Mouse (Mus musculus) embryo, embryonic 9.5 days (tissue): ENCODE measurements around the gene Hoxb5.
A peak's percentile ranks its signal among the peaks of the same experiment; 100 is the strongest.

Experiments
- DNase-seq: peaks from one replicate; pipeline ENCODE4 v3.0.0-alpha.2; 2017; ENCODE audit errors: extremely low spot score

Hoxb5 gene

DNA sequence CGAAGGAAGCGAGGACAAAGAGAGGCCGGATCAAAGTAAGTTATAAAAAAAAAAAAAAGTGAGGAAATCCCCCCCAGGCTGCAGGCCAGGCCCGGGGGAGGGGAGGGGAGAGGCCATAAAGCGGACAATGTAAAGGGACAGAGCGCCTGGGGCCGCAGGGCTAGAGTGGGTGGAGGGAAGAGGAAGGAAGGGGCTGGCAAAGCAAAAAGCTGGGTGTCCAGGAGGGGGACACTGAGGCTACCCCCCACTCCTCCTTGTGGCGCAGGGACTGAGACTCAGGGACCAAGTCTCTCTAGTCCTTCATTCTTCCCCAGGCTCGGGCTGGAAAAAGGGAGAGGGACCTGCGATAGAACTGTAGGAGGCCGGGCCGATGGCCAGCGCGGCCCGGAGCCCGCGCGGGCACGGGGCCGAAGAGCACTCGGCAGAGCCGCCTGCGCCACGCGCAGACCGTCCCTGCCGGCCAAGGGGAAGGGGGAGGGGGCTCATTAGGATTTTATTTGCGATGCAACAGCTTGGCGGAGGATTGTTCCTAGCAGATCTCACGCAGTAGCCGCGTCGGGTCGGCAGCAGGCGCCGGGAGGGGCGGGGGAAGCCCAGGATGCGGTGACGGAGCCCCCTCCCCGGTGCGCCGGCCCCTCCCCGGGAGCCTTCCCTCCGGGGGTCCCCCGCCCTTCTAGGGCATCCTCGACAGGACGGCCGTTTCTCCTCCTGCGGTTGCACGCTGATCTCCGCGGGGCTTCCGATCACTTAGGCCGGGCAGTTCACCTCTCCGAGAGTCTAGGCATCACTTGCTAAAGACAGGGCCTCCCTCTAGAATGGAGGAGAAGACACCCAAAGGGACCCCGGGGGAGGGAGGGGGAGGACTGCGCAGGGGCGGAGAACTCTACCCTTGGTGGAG, 30.9 kb upstream of the Hoxb5 start:
- no peak for DNase-seq

DNA sequence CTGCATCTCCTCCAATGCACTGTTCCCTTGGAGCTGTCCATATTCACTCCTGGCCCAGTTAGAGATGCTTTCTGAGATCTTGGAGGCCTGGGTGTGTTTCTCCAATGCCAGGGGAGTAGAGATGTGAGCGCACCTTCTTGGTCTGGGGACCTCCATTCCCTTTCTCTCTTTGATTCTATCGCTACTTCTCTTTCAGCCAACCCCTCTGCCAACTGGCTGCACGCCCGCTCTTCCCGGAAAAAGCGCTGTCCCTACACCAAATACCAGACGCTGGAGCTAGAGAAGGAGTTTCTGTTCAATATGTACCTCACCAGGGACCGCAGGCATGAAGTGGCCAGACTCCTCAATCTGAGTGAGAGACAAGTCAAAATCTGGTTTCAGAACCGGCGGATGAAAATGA, 28.7 kb upstream of the Hoxb5 start:
- DNase-seq = no peak

DNA sequence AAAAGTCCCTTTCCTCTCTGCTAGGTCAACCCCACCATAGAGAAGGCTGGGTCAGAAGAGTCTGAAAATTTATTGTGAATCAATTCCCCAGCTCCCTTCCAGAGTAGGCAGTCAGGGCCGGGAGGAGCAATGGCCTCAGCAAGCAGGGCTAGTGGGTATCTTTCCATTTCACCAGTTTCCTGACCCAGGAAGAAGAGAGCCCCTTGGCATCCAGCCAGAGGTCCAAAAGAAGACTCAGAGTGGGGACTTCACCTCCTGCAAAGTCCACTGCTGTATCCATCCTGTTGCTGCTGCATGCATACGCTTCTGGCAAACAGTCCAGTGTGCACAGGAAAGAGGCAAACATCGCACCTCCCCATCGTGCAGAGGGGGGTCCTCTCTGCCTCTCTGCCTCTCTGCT, 27.2 kb upstream of the Hoxb5 start:
- DNase-seq = no peak

DNA sequence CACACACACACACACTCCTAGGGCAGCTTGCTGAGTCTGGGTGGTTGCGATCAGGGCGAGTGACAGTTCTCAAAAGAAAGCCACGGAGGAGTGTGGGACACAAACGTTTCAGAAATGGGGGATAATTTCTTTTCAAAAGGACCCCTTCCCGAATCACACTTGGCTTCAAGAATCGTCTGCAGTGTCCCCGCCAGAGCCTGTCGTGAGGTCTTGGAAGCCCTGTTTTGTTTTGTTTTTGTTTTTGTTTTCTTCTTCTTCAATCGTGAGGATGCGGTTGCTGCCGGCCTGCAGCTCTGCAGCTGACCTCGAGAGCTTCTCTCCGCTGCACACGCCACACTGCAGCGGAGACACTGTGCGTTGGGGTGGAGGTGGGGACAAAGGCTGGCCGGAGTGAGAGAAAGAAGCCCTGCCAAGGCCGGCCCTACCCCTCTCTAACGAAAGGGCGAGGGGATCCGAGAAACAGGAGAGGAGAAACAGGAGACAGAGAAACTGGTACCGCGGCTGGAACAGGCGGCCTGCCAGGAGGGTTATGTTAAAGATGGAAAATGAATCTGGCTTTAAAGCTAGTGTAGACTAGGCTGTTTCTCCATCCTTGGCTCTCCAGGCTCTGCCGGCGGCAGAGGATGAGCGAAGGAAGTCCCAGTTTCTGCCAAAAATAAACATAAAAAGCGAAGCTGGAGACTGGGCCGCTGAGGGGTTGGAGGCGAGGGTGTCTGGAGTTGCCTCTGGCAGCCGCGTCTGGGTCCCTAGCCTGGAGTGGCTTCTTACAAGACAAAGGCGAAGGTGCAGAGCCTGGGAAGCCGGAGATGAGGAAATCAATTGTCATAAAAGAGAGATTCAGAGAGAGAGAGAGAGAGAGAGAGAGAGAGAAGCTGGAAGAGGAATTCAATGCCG, 25.7 kb upstream of the Hoxb5 start:
- DNase-seq = no peak

DNA sequence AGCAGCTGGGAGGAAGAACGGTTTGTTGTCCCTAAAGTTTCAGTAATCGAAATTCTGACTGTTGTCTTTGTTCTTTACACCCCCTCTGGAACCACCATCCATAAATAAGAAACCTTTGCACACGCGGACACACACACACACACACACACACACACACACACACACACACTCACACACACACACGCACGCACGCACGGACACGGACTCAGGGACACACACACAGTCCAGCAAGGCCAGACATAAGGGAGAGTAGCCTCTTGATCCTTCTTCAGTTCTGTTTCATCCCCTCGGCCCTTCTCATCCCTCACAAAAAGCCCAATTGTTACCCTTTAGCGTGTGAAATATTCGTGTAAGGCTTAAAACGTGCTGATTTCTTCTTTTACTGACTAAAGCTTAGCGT, 24.8 kb upstream of the Hoxb5 start:
- DNase-seq = no peak

DNA sequence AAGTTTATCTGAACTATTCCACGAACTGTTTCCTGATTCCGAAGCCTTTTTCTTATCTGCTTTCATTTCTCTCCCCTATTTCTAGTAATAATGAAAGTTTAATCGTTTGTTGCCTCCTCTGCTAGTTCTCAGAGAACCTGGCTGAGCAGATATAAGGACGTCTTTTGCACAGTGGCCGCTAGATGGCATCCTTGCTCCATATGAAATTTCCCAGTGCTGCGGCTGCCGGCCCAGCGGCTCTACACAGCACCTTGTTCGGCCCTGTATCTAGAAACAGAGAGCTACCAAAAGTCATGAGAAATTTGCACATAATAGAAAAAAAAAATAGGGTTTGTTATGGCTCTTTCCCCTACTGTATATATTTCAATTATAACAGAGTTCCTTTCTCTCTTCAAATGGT, 24.4 kb upstream of the Hoxb5 start:
- DNase-seq = peak; percentile 89

DNA sequence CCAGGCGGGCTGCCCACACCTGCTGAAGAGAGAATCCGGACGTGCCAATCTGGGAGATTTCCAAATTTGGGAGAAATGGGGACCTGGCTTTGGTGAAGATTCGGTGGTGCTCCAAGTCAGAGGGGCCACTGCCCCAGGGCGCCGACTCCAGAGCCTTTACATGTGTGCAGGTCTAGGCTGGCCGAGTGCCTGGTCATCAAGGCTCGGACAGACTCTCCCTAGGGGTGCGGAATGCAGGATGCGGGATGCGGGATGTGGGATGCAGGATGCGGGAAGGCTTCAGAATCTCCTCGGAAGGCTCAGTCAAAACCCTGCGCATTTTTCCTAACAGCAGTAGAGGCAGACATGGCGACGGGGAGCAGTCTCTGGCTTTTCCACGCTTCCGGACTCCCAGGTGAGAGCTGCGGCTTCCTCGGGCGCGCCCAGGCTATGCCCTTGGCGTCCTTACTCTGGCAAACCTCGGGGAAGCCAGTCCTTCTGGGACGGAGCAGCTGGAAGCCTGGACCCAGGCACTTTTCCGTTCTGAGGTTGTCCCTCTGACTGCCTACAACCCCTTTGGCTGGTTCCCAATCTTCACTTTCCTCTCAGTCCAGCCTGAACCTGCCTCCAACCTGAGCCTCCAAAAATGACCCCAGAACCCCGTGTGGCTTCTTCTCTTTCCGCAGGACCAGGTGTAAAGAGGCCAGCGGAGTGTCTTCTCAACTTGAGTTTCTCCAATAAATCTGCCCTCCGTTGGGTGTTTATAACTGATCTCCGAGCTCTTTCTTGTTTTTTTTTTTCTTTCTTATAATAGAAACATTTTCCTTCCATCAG, 23.5 kb upstream of the Hoxb5 start:
- no peak for DNase-seq

DNA sequence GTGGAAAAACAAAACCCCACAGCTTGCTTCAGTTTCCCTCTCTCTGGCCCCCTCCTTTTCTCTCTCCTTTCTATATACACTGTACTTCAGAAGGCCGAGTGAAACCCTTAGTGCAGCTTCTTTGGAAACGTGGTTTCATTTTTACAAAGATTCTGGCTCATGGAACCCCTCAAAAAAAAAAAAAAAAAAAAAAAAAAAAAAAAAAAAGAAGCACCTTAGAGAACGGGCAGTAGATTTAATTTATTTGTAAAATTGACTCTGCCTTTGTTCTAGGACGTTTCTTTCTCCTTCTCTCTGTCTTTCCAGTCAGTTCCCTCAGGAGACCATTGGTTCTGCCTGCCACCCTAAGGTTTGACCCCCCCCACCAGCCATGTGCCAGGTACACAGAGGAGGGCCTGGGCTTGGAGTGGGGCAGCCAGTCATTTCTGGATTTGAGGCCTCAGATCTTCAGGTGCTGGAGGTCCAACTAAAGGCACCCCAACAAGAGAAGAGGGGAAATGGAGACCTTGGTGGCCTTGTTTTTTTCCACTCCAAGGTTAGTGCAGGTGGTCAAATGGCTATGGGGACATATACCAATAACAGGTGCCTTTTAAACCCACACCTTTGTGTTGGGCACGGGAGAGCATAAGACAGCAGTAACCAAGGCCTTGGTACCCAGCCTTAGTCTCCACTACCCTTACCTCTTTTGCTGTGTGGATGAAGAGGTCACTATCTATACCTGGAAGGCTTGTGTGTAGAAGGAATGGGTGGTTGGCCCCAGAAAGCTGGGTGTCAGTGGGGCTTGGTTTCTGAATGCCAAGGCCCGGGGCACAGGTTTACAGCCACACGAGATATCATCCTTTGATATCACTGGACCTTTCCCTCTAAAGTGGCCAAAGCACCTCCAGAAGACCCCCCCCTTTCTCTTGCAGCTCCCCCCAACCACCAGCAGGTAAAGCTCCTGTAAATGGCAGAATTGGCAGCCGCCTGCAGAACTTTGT, 22.4 kb upstream of the Hoxb5 start:
- no peak for DNase-seq

DNA sequence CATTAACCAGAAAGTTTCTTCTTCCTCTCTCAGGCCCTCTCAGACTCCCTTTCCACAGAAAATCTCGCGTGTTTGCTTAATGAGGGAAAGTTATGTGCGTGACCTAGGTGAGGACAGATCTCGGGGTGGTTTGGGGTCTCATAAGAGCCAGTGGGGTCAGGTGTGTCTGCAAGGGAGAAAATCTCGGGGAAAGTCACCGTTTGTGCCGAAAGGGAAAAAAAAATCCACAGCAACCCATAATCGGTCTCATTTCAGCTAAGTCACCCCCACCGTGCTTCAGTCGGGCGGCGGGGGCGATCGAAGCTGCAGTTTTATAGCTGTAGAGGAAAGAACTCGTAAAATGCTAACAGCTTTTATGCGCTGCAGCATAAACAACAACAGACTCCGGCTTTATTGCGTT, 21.7 kb upstream of the Hoxb5 start:
- no peak for DNase-seq

DNA sequence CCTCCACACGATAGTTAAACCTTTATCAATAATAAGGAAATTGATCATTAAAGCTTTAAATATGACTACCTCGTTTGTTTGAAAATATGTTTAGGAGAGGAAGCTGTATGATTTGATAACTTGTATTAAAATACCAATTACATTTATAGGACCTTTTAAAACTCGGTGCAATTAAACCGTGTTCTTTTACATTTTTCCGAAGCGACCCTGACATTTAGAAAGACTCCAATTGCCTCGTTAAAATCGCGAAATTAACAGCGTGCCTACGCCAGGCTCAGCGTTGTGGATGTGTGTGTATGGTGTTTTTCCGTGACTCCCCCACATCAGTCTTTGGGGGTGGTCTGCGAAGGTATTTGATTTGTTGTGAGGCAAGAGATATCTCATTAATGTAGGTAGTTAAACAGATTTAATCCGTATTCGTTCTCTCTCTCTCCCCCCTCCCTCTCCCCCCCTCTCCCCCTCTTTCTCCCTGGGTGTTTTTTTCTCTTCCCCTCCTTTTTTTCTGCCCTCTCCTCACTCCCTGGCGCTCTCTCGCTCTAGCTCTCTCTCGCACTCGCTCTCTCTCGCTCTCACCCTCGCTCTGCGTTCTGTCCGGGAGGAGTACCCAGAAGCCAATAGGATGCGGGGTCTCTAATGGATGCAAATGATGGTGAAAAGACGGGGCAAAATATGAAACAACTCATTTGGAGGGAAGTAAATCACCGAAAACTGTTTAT, 21.1 kb upstream of the Hoxb5 start, which contains the start of gene Hoxb8:
TSS of gene Hoxb8 (plus strand) at position 51 of the 716 bp plus-strand sequence.
- no peak for DNase-seq

DNA sequence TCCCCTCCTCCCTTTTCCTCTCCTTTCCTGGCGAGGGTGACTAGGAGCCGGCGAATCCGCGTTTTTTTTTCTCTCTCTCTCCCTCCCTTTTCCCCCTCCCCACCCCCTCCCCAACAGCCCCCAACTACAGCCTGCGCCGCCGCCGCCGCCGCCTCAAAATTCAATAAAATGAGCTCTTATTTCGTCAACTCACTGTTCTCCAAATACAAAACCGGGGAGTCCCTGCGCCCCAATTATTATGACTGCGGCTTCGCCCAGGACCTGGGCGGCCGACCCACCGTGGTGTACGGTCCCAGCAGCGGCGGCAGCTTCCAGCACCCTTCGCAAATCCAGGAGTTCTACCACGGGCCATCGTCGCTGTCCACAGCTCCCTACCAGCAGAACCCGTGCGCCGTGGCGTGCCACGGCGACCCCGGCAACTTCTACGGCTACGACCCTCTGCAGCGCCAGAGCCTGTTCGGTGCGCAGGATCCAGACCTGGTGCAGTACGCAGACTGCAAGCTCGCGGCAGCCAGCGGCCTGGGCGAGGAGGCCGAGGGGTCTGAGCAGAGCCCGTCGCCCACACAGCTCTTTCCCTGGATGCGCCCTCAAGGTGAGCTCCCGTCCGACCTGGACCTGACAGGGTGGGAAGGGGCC, 20.2 kb upstream of the Hoxb5 start:
- no peak for DNase-seq

DNA sequence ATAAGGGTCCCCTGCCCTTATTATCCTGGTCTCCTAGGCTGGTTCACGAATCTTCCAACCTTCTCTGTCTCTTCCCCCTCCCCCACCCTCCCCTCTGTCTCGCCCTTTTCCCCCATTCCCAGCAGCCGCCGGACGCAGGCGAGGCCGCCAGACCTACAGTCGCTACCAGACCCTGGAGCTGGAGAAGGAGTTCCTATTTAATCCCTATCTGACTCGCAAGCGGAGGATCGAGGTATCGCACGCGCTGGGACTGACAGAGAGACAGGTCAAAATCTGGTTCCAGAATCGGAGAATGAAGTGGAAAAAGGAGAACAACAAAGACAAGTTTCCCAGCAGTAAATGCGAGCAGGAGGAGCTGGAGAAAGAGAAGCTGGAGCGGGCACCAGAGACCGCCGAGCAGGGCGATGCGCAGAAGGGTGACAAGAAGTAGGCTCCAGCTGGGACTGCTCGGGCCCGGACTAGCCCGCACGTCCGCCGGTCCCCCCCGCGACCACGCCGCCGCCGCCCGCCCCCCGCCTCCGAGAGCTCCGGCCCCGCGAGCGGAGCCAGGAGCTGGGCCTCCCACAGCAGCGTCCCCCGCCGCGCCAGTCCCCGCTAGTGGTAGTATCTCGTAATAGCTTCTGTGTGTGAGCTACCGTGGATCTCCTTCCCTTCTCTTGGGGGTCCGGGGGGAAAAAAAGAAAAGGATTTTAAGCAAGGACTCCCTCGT, 18.9 kb upstream of the Hoxb5 start:
- DNase-seq = no peak

DNA sequence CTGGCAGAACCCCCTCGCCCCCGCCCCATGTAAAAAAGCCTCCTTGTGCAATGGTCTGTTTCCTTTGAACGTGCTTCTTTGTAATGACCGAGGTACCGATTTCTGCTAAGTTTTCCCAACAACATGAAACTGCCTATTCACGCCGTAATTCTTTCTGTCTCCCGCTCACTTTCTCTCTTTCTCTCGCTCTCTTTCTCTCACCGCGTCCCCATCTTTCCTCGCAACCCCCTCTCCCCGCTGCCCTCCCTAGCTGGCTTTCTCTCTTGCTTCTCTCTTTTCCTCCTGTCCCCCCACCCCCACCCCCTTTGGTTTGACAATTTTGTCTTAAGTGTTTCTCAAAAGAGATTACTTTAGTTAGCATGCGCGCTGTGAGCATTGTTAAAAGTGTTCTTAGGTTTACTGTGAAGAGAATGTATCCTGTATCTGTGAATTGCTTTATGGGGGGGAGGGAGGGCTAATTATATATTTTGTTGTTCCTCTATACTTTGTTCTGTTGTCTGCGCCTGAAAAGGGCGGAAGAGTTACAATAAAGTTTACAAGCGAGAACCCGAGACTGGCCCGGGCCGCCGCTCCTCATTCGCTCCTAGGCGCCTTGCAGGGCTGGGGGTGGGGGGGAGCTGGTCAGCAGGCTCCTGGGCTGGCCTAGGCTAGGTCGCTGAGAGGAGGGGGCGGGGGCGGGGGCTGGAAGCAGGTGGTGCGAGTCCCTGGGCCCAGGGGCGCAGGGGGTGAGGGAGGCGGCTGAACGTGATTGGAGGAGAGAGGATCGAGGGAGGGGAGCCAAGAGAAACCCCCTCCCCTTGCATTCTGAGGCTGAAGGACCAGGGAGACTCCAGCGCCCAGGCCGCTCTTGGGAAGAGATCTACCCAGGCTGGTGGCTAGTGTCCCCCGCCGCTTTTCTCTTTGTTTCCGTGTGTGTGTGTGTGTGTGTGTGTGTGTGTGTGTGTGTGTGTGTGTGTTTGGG, 18.1 kb upstream of the Hoxb5 start:
- DNase-seq = peak; percentile 84

DNA sequence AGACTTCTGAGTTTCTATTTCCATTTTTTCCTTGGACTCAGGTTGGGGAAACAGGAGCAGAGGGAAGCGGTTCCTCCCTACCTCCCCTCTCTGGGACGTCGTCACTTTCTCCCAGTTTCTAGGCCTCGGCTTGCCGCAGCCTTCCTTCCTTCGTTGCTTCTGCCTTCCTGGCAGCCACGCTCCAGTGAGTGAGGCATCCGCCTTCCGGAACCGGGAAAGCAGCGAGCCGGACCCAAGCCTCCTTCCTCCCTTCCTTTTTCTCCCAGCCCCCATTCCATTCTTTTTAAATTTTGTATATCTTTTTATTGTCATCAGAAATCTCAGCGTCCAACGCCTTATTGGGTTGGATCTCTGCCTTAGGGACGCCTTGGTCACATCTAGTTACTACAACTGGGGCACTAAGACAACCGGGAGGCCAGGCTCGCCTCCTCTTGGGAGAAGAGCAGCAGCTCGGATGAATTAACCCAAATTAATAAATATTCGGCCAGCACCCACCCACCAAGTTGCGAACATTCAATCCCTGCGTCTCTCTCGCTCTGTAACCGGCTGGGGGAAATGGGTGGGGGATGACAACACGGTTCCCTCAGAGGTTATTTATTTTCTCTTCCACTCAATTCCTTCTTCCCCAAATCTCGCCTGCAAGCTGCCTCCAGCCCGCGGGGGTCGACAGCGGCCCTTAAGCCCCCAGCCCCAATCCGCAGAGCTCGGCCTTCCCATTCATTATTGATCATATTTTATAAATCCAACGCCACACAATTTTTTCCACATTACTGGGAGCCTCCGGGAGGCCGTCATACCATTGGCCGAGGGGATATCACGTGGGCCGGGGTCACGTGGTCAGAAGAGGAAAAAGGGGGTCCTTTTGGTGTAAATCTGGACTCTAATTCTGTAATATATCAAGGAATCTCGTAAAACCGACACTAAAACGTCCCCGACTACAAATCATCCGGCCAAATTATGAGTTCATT, 17.1 kb upstream of the Hoxb5 start, which contains the start of gene Hoxb7:
TSS of gene Hoxb7 (plus strand) at position 853 of the 968 bp plus-strand sequence.
- DNase-seq = no peak

DNA sequence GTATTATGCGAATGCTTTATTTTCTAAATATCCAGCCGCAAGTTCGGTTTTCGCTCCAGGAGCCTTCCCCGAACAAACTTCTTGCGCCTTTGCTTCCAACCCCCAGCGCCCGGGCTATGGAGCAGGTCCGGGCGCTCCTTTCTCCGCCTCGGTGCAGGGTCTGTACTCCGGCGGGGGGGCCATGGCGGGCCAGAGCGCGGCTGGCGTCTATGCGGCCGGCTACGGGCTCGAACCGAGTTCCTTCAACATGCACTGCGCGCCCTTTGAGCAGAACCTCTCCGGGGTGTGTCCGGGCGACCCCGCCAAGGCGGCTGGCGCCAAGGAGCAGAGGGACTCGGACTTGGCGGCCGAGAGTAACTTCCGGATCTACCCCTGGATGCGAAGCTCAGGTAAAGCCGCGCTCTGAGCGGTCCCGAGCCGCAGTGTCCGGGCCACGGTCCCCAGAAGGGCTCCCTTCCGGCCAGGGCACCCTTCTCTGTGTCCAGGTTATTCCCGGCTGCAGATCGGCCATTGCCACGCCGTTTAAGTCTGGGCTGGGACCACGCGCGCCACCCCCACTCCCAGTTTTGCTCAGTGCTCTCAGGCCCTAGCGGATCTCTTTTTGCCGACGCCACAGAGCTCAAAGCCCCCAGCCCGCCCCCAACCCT, 16.3 kb upstream of the Hoxb5 start:
- DNase-seq = no peak

DNA sequence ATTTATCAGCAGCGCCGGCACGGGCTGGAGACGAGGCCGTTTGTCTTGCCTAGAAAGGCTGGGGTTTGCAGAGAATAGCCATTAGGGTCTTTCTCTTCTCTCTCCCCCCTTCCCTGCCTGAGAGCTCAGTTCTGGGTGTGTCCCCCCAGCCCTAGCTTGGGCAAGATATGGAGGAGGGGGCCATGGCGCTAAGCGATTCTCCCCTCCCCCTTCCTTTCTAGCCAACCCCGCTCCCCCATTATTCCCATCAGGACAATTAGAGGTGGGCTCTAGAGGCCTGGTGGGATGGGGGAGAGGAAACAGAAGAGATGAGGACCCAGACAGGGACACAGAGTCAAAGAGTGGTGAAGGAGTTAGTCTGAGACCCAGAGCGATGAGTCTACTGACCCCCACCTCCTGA, 15.7 kb upstream of the Hoxb5 start:
- no peak for DNase-seq
